Mouse (Mus musculus) embryo, embryonic 10.5 days (tissue): ENCODE results near the gene Vac14.
A peak's percentile ranks its signal among the peaks of the same experiment; 100 is the strongest.

Experiments
- DNase-seq: peaks from one replicate; pipeline ENCODE4 v3.0.0-alpha.2; 2015; ENCODE audit warnings: low spot score

Gene Vac14

DNA sequence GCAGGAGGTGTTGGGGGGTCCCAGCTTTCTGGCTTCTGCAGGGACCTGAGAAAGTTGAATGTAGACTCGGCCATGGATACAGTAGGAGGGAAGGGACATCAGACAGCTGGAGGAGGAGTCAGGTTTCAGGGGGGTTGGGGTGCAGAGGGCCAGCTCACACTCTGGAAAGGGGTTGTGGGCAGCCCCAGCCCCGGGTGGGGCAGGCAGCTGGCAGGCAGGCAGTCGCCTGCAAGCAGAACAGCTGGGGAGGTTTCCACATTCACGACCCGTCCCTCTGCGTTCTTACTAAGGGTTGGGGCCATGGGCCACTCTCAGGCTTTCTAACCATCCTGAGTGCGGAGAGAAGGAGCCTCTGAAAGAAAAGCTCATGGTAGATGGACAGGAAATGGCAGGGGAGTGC lies 98.7 kb downstream of the Vac14 start:
- DNase-seq = no peak

DNA sequence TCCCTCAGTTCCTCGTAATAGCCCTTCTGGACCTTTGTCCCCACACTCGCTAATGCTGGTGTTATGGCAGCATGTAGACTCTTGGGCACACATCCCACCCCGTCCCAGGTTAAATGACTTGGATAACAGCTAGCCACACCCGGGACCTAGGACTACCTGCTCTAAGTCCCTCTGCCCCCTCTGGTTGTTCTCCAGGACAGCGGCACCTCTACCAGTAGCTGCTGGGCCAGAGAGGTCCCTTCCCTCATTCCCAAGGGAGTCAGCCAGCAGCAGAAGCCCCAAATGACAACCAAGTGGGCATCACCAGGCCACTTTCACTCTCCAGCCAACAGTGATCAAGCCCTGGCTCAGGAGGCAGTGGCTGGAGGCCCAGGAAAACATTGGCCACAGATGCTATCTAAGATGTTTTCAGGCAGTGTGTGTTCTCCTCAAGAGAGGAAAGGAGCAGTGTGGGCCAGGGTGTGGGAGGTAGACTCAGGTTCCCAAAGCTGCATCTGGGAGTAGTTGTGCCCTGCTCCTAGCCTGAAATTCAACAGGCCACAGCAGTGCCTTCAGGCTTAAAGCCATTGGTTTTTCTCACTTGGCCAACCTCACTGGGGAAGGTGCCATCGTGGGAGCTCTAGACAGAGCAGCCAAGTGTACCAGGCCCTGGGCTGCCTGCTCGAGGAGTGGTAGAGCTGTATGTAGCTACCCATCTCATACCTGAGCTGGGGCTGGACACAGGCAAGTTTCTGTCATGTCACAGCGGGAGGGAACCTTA lies 100.0 kb downstream of the Vac14 start:
- no peak for DNase-seq

GRCm38 (mm10) chr8:110718969-110719670 lies 100.7 kb downstream of the Vac14 start:
- no peak for DNase-seq

GRCm38 (mm10) chr8:110719898-110720653 lies 101.7 kb downstream of the Vac14 start:
- no peak for DNase-seq

DNA sequence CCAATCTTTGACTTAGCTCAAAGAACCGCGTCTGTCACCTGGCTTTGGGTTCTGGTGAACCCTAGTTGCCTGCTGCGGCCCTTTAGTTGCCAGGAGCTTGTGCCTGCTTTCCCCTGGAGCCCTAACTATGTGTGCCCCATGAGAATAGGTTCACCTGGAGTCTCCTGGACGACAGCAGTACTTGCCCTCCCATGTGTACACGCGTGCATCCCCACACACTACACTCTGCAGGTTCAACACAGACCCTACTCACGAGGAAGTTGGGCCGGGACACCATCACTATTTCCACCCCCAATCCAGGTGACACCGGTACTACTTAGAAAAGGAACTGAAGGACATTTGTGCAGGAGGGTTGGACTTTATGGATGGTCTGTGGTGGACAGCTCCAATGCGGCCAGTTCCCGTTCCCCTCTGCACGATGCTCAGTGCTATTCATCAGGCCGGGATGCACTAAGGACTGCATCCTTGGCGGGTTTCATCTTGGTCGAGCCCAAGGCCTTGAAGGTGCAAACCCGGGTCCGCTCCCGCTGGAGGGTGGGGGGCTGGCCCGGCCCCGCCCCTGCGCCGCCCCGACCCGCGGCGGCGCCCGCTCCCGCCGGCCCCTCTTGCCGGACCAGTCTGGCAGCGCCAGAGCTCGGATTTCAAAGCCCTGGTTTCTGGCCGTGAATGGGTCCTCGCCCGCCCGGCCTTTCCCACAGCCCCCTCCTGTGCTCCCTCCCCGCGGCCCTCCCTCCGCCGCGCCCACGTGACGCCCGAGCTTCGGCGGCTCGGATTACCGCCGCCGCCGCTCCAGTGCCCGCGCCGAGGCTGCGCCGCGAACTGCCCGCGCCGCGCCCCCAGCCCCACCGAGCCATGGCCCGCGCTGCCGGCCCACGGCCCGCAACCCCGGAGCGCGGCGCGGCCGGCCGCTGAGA lies 102.6 kb downstream of the Vac14 start, which contains the start of gene Mtss1l:
Gene Mtss1l (plus strand): TSS at position 792 of the 914 bp plus-strand sequence.
- peak; percentile 94 for DNase-seq

DNA sequence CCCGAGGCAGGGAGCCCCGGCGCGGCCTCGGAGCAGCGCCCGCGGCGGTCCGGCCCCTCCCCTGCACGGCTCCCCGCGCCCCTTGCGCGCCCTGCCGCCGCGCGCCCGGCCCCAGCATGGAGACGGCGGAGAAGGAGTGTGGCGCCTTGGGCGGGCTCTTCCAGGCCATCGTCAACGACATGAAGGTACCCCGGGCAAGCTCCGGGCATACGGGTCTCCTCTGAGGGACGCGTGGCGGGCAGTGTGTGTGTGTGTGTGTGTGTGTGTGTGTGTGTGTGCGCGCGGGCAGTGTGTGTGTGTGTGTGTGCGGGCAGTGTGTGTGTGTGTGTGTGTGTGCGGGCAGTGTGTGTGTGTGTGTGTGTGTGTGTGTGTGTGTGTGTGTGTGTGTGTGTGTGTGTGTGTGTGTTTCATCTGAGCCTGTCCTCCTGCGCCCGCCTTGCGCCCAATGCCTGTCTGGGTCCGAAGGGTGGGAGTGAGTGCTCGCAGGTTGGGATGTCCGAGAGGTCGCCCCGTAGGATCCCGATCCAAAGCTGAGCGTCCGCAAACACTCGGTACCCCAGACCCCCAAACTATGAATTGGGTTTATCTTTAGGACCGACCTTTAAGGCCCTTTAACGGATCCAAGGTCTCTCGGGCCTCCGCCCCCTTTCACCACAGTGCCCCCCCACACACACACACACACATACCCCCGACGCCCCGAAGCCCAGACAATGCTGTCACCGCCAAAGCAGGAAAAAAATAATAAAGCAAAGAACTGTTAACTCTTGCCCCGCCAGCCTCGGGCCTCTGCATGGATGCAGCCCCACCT lies 103.4 kb downstream of the Vac14 start:
- DNase-seq = peak; percentile 35

GRCm38 (mm10) chr8:110722414-110723011 lies 104.1 kb downstream of the Vac14 start:
- DNase-seq = no peak

GRCm38 (mm10) chr8:110724493-110724892 lies 106.1 kb downstream of the Vac14 start:
- no peak for DNase-seq

- peak; percentile 33 for DNase-seq
These were observed 106.9 kb downstream of the Vac14 start for GRCm38 (mm10) chr8:110725084-110725838.

- DNase-seq = peak; percentile 84
These were observed 108.5 kb downstream of the Vac14 start for GRCm38 (mm10) chr8:110726893-110727292.

DNA sequence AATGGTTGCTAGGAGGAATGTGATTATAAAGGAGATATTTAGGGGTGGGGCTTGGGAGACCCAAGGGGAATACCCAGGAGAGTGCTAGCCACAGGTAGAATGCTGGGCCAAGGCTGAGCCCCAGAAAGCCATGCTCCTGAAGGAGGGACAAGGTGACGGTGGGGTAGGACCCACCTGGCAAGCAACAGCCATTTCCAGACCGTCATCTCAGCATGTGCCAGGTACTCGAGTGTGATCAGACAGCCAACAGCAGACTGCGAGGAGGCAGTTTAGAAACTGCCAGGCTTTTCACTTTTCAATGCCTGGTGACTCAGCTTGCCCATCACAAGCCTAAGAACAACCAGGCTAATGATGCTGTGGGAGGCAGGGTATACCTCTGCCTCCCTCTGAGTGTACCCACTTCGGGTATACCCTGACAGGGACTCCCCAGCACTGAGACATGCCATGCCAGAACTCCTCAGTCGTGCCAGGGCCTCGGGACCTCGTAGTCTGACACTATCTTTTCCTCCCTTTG lies 113.0 kb downstream of the Vac14 start:
- DNase-seq = no peak

DNA sequence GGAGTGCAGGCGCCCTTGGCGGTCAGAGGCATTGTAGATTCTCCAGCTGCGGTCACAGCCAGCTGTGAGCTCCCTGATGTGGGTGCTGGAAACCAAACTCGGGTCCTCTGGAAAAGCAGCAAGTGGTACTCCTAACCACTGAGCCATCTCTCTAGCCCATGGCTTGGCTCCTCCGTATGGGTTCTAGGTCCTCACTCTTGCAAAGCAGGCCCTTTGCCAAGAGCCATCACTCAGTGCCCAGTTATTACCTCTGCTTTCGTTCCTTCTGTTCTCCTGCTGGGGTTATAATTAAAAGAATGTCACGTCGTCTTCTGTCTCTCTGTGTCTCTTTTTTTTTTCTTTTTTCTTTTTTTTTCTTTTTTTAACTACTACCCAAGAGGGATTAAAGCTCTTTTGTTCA lies 114.7 kb downstream of the Vac14 start:
- no peak for DNase-seq

DNA sequence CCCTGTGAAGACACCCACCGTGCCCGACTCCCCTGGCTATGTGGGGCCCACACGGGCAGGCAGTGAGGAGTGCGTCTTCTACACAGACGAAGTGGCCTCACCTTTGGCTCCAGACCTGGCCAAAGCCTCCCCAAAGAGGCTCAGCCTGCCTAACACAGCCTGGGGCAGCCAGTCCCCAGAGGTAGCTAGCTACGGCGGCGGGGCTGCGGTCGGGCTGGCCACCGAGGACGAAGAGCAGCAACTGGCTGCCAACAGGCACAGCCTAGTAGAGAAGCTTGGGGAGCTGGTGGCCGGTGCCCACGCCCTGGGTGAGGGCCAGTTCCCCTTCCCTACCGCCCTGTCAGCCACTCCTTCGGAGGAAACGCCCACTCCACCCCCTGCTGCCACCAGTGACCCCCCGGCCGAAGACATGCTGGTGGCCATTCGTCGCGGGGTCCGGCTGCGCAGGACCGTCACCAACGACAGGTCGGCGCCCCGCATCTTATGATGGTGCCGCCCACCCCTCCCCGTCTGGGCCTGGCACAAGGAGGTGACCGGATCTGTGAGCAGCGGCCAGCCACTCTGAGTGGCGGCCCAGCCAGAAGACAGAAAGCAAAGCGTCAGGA lies 120.3 kb downstream of the Vac14 start:
- no peak for DNase-seq

DNA sequence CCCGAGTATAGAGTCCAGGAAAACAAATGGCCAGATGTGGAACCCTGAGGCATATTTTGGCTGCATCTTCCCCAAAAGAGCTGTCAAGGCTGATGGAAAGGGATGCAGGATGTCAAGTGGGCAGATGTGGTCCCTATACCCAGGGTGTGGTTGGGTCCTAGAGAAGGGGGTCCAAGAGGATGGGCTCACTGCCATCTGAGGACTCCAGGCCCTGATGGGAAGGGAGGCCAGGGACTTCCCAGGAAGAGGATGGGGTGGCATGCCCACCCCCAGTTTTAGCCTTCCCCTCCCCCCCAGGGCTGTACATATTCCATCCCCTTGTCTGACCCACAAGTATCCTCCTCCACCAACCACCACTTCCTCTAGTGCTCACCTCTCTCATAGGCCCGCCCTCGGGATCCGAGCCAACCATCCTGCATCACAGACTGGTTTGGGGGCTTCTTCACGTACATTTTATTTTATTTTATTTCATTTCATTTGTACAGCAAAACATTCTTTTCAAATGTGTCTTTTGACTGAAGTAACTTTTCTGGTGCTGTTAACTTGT lies 122.3 kb downstream of the Vac14 start:
- no peak for DNase-seq

DNA sequence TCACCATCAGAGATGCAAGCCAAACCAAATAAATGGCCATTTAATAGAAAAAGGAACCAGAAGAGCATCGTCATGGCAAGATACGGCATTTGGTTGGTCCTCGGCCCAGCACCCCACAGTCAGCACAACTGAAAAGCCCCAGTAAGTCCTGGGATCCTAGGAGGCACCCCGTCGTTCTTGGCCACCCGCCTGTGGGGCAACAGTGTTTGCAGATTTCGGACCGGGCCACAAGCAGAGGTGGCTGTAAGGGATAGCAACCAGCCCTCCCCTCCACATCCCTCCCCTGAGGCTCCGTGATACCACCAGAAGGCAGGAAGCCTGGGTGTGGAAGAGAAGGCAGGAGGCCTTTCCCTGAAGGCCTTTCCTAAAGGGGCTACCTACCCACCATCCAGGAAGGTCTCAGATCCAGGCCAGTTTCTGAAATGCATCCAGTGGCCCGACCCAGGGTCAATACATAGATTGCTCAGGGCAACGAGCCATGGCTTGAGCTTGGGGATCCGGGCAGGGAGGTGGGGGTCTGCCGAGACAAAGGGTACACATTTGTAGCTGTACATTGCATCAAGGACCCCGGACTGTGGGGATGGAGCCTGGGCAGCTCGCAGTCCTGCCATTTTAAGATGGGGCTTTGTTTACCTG lies 123.5 kb downstream of the Vac14 start:
- DNase-seq = no peak

- no peak for DNase-seq
These were observed 124.0 kb downstream of the Vac14 start for GRCm38 (mm10) chr8:110742452-110742818.

DNA sequence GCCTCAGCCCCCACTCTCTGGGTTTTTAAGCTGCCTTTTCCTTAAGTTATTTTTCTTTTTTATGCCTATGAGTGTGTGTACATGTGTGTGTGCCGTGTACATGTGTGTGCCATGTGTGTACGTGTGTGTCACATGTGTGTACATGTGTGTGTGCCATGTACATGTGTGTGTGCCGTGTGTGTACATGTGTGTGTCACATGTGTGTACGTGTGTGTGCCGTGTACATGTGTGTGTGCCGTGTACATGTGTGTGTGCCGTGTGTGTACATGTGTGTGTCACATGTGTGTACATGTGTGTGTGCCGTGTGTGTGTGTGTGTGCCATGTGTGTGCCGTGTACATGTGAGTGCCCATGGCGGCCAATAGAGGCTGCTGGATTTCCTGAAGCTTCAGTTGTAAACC lies 126.8 kb downstream of the Vac14 start:
- DNase-seq = no peak

GRCm38 (mm10) chr8:110746661-110747060 lies 128.3 kb downstream of the Vac14 start:
- DNase-seq = no peak
